Mouse (Mus musculus): ENCODE data around the gene Cx3cl1.

Cx3cl1 gene

DNA sequence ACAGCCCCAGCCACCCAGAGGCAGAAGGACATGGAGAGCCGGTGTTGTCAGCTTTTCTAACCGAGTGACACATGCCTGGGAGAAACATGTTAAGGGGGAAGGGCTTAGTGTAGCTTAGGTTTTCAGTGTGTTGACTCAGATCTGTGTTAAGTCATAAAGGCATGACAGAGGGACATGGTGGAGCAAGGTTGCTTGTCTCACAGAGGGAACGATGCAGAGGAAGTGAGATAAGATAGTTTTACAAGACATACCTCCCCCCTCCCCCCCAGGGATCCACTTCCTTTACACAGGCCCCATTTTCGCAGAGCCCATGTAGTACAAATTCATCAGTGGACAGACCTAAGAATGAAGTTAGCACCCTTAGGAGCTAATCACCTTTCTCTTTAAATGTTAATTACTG, 30.6 kb downstream of the Cx3cl1 start:
- DNase-seq: no peak

- DNase-seq: no peak
Observed at GRCm38 (mm10) chr8:94803551-94803950, 31.7 kb downstream of the Cx3cl1 start.

DNA sequence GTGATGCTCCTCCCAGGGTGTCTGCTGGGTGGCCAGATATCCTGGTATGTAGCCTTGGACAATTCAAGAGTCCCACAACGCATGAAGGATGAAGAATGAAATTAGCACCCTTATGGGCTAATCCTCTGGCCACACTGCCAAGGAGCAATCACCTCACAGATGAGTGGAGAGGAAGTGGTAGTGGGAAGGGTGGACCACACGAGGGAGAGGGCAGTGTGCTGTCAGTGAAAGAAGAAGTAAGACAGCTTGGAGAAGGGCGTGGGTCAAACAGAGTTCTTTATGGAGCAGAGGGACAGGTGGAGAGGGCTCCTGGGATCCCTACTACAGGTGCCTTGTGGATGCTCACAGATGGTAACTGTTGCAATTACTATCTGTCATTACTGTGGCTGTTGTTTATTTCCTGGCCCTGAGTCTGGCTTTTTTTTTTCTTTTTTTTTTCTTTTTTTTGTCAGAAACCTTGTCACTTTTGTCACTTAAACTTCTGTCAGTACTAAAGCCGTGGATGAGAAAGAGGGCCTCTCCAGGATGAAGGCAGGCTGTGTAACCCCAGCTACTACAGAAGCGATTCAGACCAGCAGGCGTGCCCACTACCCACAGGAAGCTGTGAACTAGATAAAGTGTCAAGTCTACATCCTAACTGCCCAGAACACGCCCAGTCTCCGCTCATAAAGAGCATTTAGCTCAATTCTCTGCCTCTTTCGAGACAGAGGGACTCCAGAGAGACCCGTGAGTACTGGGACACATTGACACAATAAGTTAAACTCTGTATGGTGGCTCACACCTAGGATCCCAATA, 32.9 kb downstream of the Cx3cl1 start:
- DNase-seq: no peak

GRCm38 (mm10) chr8:94805811-94806210, 34.0 kb downstream of the Cx3cl1 start:
- no peak for DNase-seq

DNA sequence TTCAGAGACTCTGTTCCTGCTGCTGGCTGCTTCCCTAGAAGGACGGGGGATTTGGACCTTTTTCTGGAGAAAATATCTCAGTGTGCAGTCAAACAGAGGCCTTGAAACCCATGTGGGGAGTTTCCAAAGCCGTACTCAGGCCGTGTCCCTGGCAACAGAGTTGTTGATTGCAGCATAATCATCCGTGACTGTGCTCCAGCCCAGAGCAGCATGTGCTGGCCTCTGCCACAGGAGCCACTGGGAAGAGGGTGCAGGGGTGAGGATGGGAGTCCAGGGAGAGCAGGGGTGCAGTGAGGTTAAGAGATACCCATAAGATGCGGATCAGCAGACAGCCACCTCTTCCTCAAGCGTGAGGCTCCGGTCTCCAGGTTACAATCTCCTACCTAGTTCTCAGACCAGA, 35.7 kb downstream of the Cx3cl1 start:
- DNase-seq: no peak

GRCm38 (mm10) chr8:94808372-94808771, 36.6 kb downstream of the Cx3cl1 start:
- DNase-seq: no peak

DNA sequence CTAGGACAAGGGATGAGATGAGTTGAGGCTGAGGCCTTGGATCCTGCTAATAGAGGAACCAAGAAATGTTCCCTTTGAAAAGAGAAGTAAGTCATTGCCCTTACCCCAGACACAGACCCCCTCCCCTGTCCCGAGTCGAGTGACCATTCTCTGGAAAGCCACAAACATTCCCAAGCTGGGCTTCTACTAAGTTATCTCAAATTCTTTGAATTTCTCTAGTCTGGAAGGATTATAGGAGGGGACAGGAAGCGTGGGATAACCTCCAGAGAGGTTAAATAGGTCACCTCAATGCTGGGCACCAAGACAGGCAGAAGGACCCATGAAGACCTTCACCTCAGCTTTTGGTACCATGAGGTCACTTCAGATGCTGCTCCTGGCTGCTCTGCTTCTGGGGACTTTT, 38.3 kb downstream of the Cx3cl1 start, which contains the start of gene Ccl17:
Ccl17 (plus strand) TSS at position 301 of the 400 bp plus-strand sequence.
- DNase-seq: no peak

DNA sequence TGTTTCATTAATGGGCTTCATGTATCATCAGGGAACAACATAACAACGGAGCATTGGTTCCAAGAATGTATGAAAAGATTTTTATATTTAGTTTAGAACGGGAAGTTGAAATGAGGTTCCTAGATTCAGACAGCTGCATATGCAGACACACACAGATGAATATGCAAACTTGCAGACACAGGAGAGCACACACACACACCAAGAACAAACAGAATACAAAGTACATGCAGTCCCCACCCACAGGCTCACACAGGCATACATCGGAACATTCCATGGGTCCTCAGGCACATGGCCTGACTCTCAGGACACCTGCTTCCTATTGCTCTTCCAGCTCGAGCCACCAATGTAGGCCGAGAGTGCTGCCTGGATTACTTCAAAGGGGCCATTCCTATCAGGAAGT, 39.0 kb downstream of the Cx3cl1 start:
- no peak for DNase-seq

- no peak for DNase-seq
Observed at GRCm38 (mm10) chr8:94811654-94812053, 39.8 kb downstream of the Cx3cl1 start.

DNA sequence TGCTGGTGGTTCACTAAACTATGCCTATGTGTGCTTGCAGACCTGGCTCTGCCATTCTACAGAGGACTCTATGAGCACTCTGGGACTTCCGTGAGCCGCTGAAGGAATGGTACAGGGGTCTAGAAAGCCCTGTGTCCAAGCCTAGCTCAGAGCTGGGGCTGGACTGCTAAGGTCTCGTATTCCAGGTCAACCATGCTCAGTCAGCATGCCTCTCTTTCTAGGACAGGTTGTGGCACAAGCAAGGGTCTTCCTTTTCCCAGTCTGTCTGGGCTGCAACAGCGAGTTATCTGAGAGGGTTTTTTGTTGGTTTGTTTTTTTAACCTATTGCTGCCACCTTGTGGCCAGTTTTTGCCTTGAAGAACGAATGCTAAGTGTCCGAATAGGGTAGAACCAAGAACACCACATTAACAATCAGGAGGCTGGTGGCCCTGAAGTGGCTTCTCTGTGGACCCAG, 40.9 kb downstream of the Cx3cl1 start:
- DNase-seq: peak in 1 of 2 experiments; percentile 87

GRCm38 (mm10) chr8:94814556-94814955, 42.7 kb downstream of the Cx3cl1 start:
- DNase-seq: peak in 1 of 2 experiments; percentile 44

DNA sequence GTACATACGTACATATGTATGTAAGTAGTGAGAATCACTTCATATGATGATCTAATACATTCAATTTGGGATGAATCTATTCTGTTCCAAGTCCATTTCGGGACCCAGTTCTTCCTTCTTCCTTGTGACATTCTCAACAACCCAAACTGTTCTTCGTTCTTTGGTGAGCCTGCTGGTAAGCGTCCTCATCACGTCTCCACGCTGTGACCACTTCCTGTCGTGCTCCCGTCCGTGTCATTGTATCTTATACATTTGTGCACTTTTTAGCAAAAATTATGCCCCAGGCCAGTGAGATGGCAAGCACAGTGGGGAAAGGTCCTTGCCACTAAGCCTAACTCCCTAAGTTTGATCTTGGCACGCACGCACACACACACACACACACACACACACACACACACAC, 46.1 kb downstream of the Cx3cl1 start:
- DNase-seq: no peak

DNA sequence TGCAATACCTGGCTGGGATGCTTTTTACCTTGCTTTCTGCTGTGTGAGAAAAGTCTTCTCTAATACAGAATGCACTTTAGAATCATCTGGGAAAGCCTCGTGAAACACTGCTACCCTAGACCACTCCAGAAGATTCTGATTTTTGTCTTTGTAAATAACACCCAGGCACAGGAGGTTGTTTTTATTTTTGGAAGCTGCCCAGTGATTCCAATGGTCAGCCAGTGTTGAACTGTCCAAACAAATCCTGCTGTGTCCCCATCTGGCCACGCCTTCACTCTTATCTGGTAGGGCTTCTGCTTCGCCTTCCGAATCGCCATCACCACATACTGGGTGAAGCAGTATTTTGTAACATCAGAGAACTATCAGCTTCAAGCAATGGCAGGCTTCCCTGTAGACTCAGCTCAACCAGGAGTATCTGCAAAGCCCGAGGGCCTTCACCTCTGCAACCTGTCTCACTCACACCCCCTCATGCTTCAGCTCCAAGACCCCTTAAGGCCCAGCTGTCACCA, 47.9 kb downstream of the Cx3cl1 start:
- DNase-seq: no peak

GRCm38 (mm10) chr8:94820553-94820952, 48.7 kb downstream of the Cx3cl1 start:
- DNase-seq: no peak

DNA sequence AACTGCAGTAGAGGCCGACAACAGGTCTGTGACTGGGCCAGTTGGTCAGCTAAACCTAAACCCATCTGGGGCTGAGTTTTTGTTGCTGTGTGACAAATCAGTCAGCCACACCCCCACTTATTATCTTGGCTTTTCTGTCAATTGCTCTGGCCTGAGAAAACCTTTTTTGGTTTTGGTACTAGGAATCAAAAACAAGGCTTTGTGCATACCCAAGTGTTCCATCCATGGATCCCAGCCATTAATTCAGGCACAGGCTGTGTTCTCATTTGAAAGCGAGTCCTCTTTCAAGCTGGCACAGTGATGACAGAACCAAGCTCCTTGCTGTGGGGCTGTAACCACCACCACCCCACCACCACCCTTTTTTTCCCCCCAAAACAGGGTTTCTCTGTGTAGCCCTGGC, 49.6 kb downstream of the Cx3cl1 start:
- DNase-seq: no peak

DNA sequence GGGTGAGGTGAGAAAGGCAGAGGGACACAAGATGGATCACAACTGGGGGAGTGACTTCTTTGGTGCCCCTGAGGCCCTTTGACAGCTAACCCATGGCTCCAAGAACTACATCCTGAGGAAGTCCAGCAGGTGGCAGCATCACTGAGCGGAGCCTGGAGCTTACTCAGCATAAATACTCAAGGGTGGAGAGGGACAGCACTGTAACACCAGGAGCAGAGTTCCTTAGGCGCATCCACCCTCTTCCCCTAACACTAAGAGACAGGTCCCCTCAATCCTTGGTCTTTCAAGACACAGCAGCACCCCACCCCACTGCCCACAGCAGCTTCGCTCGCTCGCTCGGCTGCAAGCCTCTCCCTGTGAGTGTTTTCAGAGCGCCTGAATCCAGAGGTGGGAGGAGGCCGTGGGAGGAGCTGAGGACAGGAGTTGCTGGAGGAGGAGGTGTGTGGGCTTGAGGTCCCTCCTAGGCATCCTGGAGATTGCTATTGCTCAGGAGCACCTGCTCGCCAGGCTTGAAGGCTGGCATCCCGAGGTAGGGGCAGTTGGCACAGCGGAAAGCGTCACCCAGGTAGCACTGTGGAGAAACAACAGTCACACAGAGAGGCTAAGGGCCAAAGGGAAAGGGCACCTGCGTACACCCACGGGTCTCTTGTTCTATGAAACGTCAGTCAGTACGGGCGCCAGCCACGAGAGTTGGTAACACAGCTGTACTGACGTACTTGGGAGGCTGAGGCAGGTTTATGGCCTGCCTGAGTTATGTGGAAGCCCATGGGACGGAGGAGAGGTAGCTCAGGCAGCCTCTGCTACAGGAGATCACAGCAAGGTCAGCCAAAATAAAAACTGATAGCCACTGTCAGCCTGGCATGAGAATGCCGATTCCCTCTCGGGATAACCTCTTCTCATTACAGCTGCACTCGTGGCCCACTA, 51.1 kb downstream of the Cx3cl1 start:
- peak; percentile 64 to 68 for DNase-seq

DNA sequence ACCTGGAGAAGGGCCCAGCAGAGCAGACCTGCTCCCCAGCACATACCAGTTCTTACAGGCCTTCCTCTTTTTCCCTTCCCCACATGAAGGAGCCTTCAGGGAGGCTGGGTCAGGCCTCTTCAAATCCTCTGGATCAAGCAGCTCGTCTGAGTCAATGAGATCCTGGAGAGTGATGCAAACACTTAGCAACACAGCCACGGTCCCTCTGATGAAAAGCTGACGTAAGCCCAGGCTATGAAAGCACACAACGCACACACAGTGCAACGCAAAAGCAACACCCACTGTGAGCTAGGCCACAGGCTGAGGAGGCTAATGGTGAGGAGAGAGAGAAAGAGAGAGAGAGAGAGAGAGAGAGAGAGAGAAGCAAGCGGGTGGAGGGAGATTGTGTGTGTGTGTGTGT, 53.4 kb downstream of the Cx3cl1 start:
- no peak for DNase-seq

- DNase-seq: no peak
Observed at GRCm38 (mm10) chr8:94826210-94826609, 54.4 kb downstream of the Cx3cl1 start.

GRCm38 (mm10) chr8:94828284-94828683, 56.5 kb downstream of the Cx3cl1 start:
- no peak for DNase-seq
